Mouse (Mus musculus) kidney, embryonic 15.5 days (tissue): ENCODE data around the gene Spon1. TPM values are rescaled to one million over a fixed set of nuclear protein-coding genes. Genes with fewer than 3 reads are reported as not detected.

Experiments used
- ATAC-seq: fragments of 200-750 bp; cut with Nextera tagmentation; replicated peaks from 2 replicates; pipeline ENCODE4 v1.8.0; 2017; ENCODE audit warnings: moderate TSS enrichment; ENCODE audit not compliant: low FRiP score
- H3K27ac ChIP-seq: fragments of 300-500 bp; sonication (generic); 2 replicates; pipeline ENCODE4 v1.5.1; 2015; ENCODE audit warnings: mild to moderate bottlenecking, inconsistent platforms
- H3K27me3 ChIP-seq: fragments of 300-500 bp; sonication (generic); 2 replicates; pipeline ENCODE4 v1.6.1; 2015; ENCODE audit warnings: inconsistent platforms
- H3K36me3 ChIP-seq: fragments of 300-500 bp; sonication (generic); 2 replicates; pipeline ENCODE4 v1.6.1; 2015; ENCODE audit warnings: inconsistent platforms
- H3K4me1 ChIP-seq: fragments of 300-500 bp; sonication (generic); 2 replicates; pipeline ENCODE4 v1.6.1; 2015; ENCODE audit warnings: inconsistent platforms
- H3K4me2 ChIP-seq: fragments of 300-500 bp; sonication (generic); 2 replicates; pipeline ENCODE4 v1.6.1; 2015; ENCODE audit warnings: moderate library complexity, mild to moderate bottlenecking, inconsistent platforms
- H3K4me3 ChIP-seq: fragments of 300-500 bp; sonication (generic); replicated peaks from 2 replicates; pipeline ENCODE4 v1.5.1; 2015; ENCODE audit warnings: mild to moderate bottlenecking, inconsistent platforms
- H3K9ac ChIP-seq: fragments of 300-500 bp; sonication (generic); 2 replicates; pipeline ENCODE4 v1.6.1; 2015; ENCODE audit warnings: mild to moderate bottlenecking, inconsistent platforms
- H3K9me3 ChIP-seq: fragments of 300-500 bp; sonication (generic); replicated peaks from 2 replicates; pipeline ENCODE4 v1.6.1; 2016; ENCODE audit warnings: inconsistent platforms
- WGBS: fragments of 180-500 bp; shearing (Covaris S2); methylation state at CpG from one replicate; pipeline ENCODE4 v1.1.7; 2015; ENCODE audit warnings: mixed read lengths; 5-methylcytosine and 5-hydroxymethylcytosine counted together
- polyA plus RNA-seq: library from polyadenylated mRNA; unstranded; fragments of >200 nt; fragmentation: Nextera tagmentation; extraction: Ambion mirVana; gene quantifications from 2 replicates; pipeline ENCODE4 v1.2.1, GENCODE M21; 2015

Gene Spon1
- polyA plus RNA-seq, 1 experiment from 2014 or later = 13.9 TPM

DNA sequence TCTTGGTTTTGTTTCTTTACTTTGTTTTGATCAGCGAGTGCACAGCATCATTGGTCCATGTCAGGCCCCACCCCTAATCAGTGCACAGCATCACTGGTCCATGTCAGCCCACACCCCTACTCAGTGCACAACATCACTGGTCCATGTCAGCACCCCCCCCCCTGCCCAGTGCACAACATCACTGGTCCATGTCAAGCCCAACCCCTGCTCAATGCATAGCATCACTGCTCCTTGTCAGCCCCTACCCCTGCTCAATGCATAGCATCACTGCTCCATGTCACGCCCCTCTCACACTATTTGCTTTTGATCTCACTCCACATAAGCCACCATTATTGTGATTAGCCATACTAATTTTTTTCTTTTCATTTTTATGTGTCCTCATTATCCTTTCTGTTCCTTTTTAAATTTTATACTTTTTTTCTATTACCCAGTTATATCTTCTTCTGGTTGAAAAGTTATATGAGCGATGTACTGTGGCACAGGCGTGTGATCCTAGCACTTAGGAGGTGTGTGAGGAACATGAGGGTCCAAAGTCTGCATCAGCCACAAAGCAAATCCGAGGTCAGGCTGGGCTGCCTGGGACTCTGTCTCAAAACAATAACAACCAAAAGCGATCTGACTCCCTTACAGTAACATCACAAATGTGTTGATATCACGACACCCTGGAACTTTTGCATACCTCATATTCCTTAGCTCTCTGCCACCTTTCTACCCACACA lies 128.3 kb downstream of the Spon1 start:
- H3K4me3 ChIP-seq = no peak overlapping the region
- no peaks in the 10 kb centered on the region; the same call in 1 of the 2 replicates for H3K9me3 ChIP-seq
- WGBS = 83% methylated on average over 7 of the region's 7 CpGs
- no peaks in the 10 kb centered on the region for H3K27me3 ChIP-seq
- H3K9ac ChIP-seq = no peak overlapping the region
- H3K4me1 ChIP-seq = no peaks in the 10 kb centered on the region
- no peaks in the 10 kb centered on the region for H3K36me3 ChIP-seq
- 0 out of 2 replicates have a peak, but pooled peaks have one; percentile 43 for ATAC-seq
- no peak overlapping the region for H3K4me2 ChIP-seq
- no peak overlapping the region for H3K27ac ChIP-seq

DNA sequence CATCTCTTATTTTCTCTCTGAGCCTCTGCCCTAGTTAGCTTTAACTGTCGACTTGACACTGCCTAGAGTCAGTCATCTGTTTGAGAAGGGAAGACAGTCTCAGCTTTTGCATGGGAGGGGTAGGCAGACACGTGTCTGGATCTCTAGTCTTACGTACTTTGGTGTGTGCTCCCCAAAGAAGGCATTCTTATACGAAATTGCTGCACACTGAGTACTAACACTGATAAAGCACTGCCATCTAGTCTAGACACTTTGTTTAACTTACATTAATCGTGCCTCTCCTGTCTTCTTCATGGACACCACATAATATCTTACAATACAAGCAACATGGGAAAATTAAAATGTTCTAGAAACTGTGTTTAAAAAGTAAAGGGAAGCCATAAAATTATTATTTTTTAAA lies 129.5 kb downstream of the Spon1 start:
- Histone ChIP-seq H3K27me3 (no peaks in the 10 kb centered on the region), H3K36me3 (no peaks in the 10 kb centered on the region), H3K4me1 (no peaks in the 10 kb centered on the region), H3K4me3 (no peak overlapping the region), H3K4me2 (no peak overlapping the region), H3K27ac (no peak overlapping the region), H3K9me3 (no peaks in the 10 kb centered on the region; the same call in 1 of the 2 replicates), H3K9ac (no peak overlapping the region)
- no peak for ATAC-seq
- 74% methylated on average over 5 of the region's 5 CpGs for WGBS

DNA sequence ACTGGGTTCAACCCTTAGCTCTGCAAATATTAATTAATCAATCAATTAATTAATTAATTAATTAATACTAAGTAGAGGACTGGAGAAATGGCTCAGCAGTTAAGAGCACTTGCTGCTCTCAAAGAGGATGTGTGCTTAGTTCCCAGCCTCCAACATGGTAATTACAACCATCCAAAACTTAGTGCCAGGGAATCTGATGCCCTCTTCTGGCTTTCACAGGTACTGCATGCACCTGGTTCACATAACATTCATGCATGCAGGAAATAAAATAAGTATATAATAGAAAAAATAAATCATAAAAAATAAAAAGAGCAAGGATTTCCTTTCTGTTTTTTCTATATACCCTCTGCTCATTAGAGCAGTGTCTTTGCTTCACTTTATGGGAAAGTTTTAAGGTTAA lies 132.6 kb downstream of the Spon1 start:
- Histone ChIP-seq H3K27ac (no peak overlapping the region), H3K4me2 (no peak overlapping the region), H3K4me1 (no peaks in the 10 kb centered on the region), H3K9me3 (no peaks in the 10 kb centered on the region; the same call in 1 of the 2 replicates), H3K4me3 (no peak overlapping the region), H3K36me3 (no peaks in the 10 kb centered on the region), H3K27me3 (no peaks in the 10 kb centered on the region), H3K9ac (no peak overlapping the region)
- ATAC-seq = no peak

DNA sequence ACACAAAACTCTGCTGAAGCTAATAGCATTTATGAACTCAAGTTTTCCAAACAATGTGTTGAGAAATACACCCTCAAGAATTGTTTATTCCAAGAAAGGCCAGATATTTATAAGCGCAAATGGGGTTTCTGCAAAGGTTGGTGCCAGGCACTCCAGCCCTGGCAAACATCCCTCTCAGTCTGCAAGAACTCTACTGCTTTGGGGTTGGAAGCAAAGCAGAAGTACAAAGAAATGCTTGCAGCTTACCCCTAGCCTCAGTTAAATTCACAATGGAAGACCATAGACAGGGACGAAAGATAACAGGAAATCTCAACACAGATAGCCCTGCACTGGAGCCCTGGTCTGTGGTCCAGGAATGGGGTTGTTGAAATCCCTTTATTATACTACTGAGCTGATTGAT lies 135.7 kb downstream of the Spon1 start:
- Histone ChIP-seq H3K9me3 (no peaks in the 10 kb centered on the region; the same call in 1 of the 2 replicates), H3K4me1 (no peaks in the 10 kb centered on the region), H3K4me3 (no peak overlapping the region), H3K4me2 (no peak overlapping the region), H3K9ac (no peak overlapping the region), H3K27me3 (no peaks in the 10 kb centered on the region), H3K27ac (no peak overlapping the region), H3K36me3 (no peaks in the 10 kb centered on the region)
- WGBS = 86% methylated on average over 2 of the region's 2 CpGs
- no peak for ATAC-seq

DNA sequence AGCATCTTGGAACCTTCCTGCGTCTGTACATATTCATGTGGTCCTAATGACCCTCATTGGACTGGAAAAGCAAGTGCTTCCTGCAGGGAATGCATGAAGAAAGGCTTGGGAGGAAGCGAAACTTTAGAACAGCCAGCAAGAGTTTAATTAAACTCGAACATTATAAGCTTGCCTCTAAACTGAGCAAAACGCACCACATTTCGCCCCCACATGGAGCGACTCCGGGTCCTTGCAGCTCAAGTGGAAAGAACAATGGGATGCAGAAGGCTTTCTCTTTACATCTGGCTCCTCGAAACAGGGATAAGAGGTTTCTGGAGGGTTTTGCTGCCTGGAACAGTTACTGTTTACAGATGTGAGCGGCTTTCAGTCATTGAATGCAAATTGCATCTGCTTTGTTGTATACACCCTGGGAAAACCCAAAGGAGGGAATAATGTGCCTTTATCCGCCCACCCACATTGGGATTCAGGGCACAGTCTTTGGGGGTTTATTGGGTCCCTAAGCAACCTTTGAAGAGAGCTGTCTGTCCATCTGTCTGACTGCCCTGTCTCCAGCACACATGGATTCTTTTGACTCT lies 136.2 kb downstream of the Spon1 start:
- H3K4me1 ChIP-seq = no peaks in the 10 kb centered on the region
- no peaks in the 10 kb centered on the region for H3K27me3 ChIP-seq
- H3K36me3 ChIP-seq = no peaks in the 10 kb centered on the region
- no peak overlapping the region for H3K4me3 ChIP-seq
- no peak overlapping the region for H3K27ac ChIP-seq
- H3K4me2 ChIP-seq = no peak overlapping the region
- H3K9ac ChIP-seq = no peak overlapping the region
- ATAC-seq = no peak
- H3K9me3 ChIP-seq = no peaks in the 10 kb centered on the region; the same call in 1 of the 2 replicates
- 55% methylated on average over 10 of the region's 10 CpGs for WGBS

DNA sequence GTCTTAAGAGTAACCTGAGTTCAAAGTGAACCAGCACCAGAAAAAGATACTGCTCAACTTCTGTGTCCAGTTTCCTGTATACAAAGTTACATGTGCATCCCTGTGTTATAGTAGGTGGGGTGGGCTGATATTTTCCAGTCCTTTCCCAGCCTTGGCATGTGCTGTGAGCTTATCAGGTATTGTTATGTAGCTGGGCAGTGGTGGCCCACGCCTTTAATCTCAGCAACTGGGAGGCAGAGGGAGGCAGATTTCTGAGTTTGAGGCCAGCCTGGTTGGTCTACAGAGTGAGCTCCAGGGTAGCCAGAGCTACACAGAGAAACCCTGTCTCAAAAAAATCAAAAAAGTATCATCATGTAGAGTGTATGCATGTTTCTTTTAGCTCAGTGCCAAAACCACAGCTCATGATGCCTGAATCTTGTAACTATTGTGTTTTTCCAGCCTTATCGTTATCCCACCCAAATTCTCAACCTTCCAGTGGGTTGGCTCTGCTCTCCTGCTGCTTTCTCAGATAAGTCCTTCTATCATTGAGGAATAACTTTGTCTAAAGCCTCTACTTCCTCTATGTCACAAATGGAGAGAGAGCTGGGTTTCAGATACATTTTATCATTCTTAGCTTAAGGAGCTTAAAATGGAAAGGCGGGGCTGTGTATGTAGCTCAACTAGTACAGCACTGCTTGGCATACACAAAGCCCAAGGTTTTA lies 137.5 kb downstream of the Spon1 start:
- Histone ChIP-seq H3K4me3 (no peak overlapping the region), H3K4me1 (no peaks in the 10 kb centered on the region), H3K9me3 (no peaks in the 10 kb centered on the region; the same call in 1 of the 2 replicates), H3K9ac (no peak overlapping the region), H3K36me3 (no peaks in the 10 kb centered on the region), H3K27me3 (no peaks in the 10 kb centered on the region), H3K4me2 (no peak overlapping the region), H3K27ac (no peak overlapping the region)
- no peak for ATAC-seq
- WGBS = 78% methylated on average over 3 of the region's 3 CpGs

DNA sequence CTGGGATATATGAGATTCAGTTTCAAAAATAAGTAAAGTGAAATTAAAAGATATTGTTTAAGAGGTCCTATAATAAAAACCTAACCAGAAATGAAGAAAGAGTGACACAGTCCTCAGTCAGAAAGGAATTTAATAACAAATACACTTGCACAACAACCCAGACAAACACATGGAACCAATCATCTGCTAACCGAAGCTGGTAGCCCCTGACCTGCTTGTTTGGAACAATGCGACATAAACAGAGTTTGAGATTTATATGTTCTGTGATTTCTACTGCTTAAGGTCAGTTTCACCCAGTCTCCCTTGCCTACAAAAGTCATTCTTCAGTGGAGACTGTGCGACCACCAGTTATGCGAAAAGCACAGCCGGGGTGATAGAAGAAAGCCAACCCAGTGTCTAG lies 138.1 kb downstream of the Spon1 start:
- ATAC-seq = no peak
- H3K4me3 ChIP-seq = no peak overlapping the region
- H3K4me2 ChIP-seq = no peak overlapping the region
- H3K9me3 ChIP-seq = no peaks in the 10 kb centered on the region
- no peak overlapping the region for H3K27ac ChIP-seq
- no peak overlapping the region for H3K9ac ChIP-seq
- H3K27me3 ChIP-seq = no peaks in the 10 kb centered on the region
- H3K4me1 ChIP-seq = 0 out of 2 replicates have a peak, but pooled peaks cover under 1% of the 10 kb centered on the region
- no peaks in the 10 kb centered on the region for H3K36me3 ChIP-seq
- WGBS = 73% methylated on average over 5 of the region's 5 CpGs

DNA sequence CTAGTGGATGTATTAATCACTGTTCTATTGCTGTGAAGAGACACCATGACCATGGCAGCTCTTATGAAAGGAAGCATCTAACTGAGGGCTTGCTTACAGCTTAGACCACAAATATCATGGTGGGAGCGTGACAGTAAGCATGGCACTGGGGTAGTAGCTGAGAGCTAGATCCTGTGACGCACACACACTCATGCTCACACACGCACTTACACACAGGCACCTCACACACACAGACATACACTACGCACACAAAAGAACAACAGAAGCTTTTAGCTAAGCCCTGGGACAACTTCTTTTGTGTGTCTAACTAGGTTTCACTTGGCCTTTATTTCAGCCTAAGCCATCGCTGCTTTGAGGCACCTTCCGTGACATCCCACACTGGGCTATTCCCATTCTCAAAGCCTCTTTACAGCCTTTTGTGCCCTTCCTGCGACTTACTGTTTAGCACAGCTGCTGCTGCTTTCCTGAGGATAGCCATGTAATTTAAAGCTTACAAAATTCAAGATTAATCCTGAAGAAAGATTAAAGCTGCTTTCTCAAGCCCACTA lies 138.6 kb downstream of the Spon1 start:
- ATAC-seq = no peak
- 84% methylated on average over 7 of the region's 7 CpGs for WGBS

DNA sequence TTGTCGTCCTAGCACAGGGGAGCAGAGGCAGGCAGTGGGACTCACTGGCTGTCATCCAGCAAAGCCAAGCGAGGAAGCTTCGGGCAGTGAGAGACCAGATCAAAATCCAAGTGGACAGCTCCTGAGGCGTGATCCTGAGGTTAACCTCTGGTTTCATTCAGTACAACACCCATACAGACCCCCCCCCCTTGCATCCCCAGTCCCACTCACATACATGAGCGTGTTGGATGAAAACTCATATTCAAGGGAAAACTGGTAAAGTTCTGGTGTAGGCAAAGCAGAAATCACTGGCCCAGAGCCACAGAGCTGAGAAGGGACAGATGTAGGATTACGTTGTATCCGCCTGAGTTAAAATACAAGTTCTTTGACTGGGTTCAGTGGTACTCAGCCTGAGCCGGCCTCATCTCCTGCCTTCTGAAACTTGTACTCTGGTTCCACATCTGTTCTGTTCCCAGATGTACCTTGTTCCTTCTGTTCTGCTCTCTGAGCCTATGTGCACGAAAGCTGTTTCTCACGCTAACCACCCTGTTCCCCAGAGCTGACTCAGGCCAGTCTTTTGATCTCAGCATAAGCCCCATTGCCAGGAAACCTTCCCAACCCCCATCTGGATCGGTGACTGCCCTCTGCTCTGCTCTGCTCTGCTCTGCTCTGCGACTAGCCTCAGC lies 143.5 kb downstream of the Spon1 start:
- Histone ChIP-seq H3K9ac (no peak overlapping the region), H3K4me2 (no peak overlapping the region), H3K4me1 (peaks cover 9% of the 10 kb centered on the region; the same call in 1 of the 2 replicates), H3K4me3 (no peak overlapping the region), H3K27me3 (no peaks in the 10 kb centered on the region), H3K9me3 (no peaks in the 10 kb centered on the region), H3K36me3 (no peaks in the 10 kb centered on the region), H3K27ac (no peak overlapping the region)
- ATAC-seq = peak; percentile 54
- 22% methylated on average over 12 of the region's 12 CpGs for WGBS

More for the DNA sequence above, 138.6 kb downstream of the Spon1 start:
- Histone ChIP-seq H3K27me3 (no peaks in the 10 kb centered on the region), H3K9me3 (no peaks in the 10 kb centered on the region), H3K4me2 (no peak overlapping the region), H3K36me3 (no peaks in the 10 kb centered on the region), H3K4me1 (peaks cover 5% of the 10 kb centered on the region; the same call in 1 of the 2 replicates), H3K27ac (no peak overlapping the region), H3K4me3 (no peak overlapping the region), H3K9ac (no peak overlapping the region)

DNA sequence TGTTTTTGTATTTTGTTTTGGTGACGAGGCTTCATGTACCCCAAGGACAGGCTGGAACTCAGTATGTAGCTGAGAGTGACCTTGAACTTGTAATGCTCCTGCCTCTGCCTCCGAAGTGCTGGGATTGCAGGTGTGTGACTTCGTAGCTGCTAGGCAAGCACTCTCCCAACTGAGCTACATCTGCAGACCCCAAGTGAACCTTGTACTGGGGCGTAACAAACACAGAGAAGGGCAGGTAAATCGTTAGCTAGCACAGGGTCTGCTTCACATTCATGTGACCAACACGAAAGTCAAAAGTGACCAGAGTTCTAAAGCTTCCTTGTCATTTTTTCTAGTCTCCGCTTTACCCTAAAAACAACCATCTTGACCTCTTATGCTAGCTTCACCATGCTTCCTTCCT lies 145.1 kb downstream of the Spon1 start:
- no peak overlapping the region for H3K27ac ChIP-seq
- H3K9ac ChIP-seq = no peak overlapping the region
- no peak overlapping the region for H3K4me2 ChIP-seq
- no peaks in the 10 kb centered on the region for H3K9me3 ChIP-seq
- H3K4me3 ChIP-seq = no peak overlapping the region
- H3K36me3 ChIP-seq = no peaks in the 10 kb centered on the region
- H3K27me3 ChIP-seq = no peaks in the 10 kb centered on the region
- H3K4me1 ChIP-seq = peaks cover 9% of the 10 kb centered on the region; the same call in 1 of the 2 replicates
- WGBS = 78% methylated on average over 7 of the region's 7 CpGs
- ATAC-seq = no peak

DNA sequence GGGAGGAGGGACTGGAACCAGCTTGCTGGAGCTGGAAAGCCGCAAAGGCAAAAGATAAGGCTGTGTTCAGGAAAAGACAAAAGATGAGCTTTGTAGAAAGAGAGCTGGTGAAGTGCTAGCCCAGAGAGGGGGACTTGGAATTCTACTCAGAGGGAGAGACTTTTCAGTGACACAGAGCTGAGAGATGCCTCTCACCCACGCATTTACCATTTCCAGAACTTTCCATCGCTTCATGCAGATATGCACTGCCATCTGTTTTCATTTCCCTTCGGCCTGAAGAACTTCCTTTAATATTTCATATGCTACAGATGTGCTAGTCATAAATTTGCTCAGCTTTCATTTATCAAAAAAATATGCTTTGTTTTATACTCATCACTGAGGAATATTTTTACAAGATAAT lies 150.1 kb downstream of the Spon1 start:
- H3K4me3 ChIP-seq = no peak overlapping the region
- H3K27me3 ChIP-seq = no peaks in the 10 kb centered on the region
- H3K36me3 ChIP-seq = no peaks in the 10 kb centered on the region
- no peak overlapping the region for H3K27ac ChIP-seq
- no peak overlapping the region for H3K4me2 ChIP-seq
- 78% methylated on average over 4 of the region's 4 CpGs for WGBS
- no peak overlapping the region for H3K9ac ChIP-seq
- no peak for ATAC-seq
- H3K9me3 ChIP-seq = no peaks in the 10 kb centered on the region
- H3K4me1 ChIP-seq = no peaks in the 10 kb centered on the region

DNA sequence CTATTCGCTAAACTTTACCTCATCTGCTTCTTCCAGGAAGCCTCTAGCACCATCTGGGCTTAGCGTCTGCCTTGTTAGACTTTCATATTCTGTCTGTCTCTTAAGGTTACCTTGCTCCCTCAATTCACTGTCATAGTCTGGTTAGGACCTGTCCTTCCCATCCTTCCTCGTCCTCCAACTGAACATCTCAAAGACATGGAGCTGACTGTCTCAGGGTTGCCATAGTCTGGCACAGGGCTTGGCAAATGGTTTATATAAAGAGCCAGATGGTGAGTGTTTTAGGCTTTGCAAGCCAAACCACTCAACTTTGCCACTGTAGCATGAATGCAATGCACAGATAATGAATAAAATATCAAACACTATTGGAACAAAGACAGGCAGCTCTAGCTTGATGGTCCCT lies 153.1 kb downstream of the Spon1 start:
- Histone ChIP-seq H3K27ac (no peak overlapping the region), H3K4me1 (no peaks in the 10 kb centered on the region), H3K36me3 (no peaks in the 10 kb centered on the region), H3K9me3 (no peaks in the 10 kb centered on the region), H3K4me3 (no peak overlapping the region), H3K27me3 (no peaks in the 10 kb centered on the region), H3K4me2 (no peak overlapping the region), H3K9ac (no peak overlapping the region)
- no peak for ATAC-seq
- 85% methylated on average over 3 of the region's 3 CpGs for WGBS
